Mouse (Mus musculus) liver, adult 2 months (tissue): ENCODE measurements around the gene Sgms1. TPM values are rescaled to one million over a fixed set of nuclear protein-coding genes. Genes with fewer than 3 reads are reported as not detected.

ENCODE experiments used
- DNase-seq: peaks from one replicate; pipeline ENCODE4 v3.0.0-alpha.2; 2011; ENCODE audit warnings: low read depth, low spot score; ENCODE audit errors: extremely low read depth
- H3K27ac ChIP-seq: fragments of 200-500 bp; replicated peaks from 2 replicates; pipeline ENCODE4 v1.5.1; 2012; ENCODE audit warnings: low read depth, mild to moderate bottlenecking, control low read depth, inconsistent platforms, low read length; ENCODE audit not compliant: insufficient read depth
- H3K27me3 ChIP-seq: fragments of 200-500 bp; 2 replicates; pipeline ENCODE4 v1.6.1; 2012; ENCODE audit warnings: mild to moderate bottlenecking, moderate library complexity, low read length, inconsistent platforms; ENCODE audit not compliant: control insufficient read depth, insufficient read depth
- H3K36me3 ChIP-seq: fragments of 200-500 bp; 2 replicates; pipeline ENCODE4 v1.6.1; 2012; ENCODE audit warnings: low read length, inconsistent platforms; ENCODE audit not compliant: control insufficient read depth, insufficient read depth
- H3K4me1 ChIP-seq: fragments of 200-500 bp; 2 replicates; pipeline ENCODE4 v1.6.1; 2011; ENCODE audit warnings: low read length; ENCODE audit not compliant: control insufficient read depth, insufficient read depth
- H3K4me3 ChIP-seq: fragments of 200-500 bp; 2 replicates; pipeline ENCODE4 v1.5.1; 2011; ENCODE audit warnings: low read depth, mild to moderate bottlenecking, control low read depth, low read length, moderate library complexity; ENCODE audit not compliant: insufficient read depth
- H3K79me2 ChIP-seq: fragments of 200-500 bp; 2 replicates; pipeline ENCODE4 v1.6.1; 2012; ENCODE audit warnings: inconsistent platforms, mild to moderate bottlenecking, low read length, moderate library complexity; ENCODE audit not compliant: control insufficient read depth, insufficient read depth
- H3K9ac ChIP-seq: fragments of 200-500 bp; 2 replicates; pipeline ENCODE4 v1.6.1; 2012; ENCODE audit warnings: low read depth, mild to moderate bottlenecking, control low read depth, inconsistent platforms, low read length
- CTCF ChIP-seq: fragments of 200-500 bp; IDR thresholded peaks from 2 replicates; pipeline ENCODE4 v1.5.1; 2011; ENCODE audit warnings: low read depth, low read length, control low read depth
- POLR2A ChIP-seq: fragments of 200-500 bp; IDR thresholded peaks from 2 replicates; pipeline ENCODE4 v1.6.1; 2011; ENCODE audit warnings: low read length, control low read depth; ENCODE audit not compliant: insufficient read depth; ENCODE audit errors: extremely low read depth
- WGBS: fragments of 180-500 bp; shearing (Covaris S2); methylation state at CpG from one replicate; pipeline ENCODE4 v1.1.7; 2018; 5-methylcytosine and 5-hydroxymethylcytosine counted together
- polyA plus RNA-seq: library from polyadenylated mRNA; depleted of rRNA; stranded (reverse); fragments of >200 nt; gene quantifications from 2 replicates; pipeline ENCODE4 v1.2.3, GENCODE M21; 2012
- total RNA-seq: library from RNA; depleted of rRNA; stranded (reverse); fragments of >200 nt; gene quantifications from 2 replicates; pipeline ENCODE4 v1.2.3, GENCODE M21; 2014

Sgms1 gene
- total and polyA plus RNA-seq, 2 experiments = 6.5 to 26.7 TPM

GRCm38 (mm10) chr19:32304008-32304873, 85.3 kb downstream of the Sgms1 start:
- H3K4me3 ChIP-seq = no peak overlapping the region
- H3K36me3 ChIP-seq = no peaks in the 10 kb centered on the region
- WGBS = 75% methylated on average over 9 of the region's 9 CpGs
- DNase-seq = no peak
- no peak for TF ChIP-seq CTCF
- no peak for TF ChIP-seq POLR2A
- H3K27me3 ChIP-seq = no peaks in the 10 kb centered on the region
- H3K79me2 ChIP-seq = peaks cover 14% of the 10 kb centered on the region; the same call in 1 of the 2 replicates
- H3K4me1 ChIP-seq = peaks cover 10% of the 10 kb centered on the region
- peak overlapping the region; percentile 77 for H3K27ac ChIP-seq
- no peak overlapping the region for H3K9ac ChIP-seq

GRCm38 (mm10) chr19:32302835-32303381, 86.6 kb downstream of the Sgms1 start:
- DNase-seq = no peak
- H3K79me2 ChIP-seq = peaks cover 14% of the 10 kb centered on the region; the same call in 1 of the 2 replicates
- H3K4me3 ChIP-seq = no peak overlapping the region
- H3K36me3 ChIP-seq = no peaks in the 10 kb centered on the region
- no peaks in the 10 kb centered on the region for H3K27me3 ChIP-seq
- no peak for TF ChIP-seq POLR2A
- TF ChIP-seq CTCF = no peak
- 80% methylated on average over 5 of the region's 5 CpGs for WGBS
- peak overlapping the region; percentile 41 for H3K27ac ChIP-seq
- peaks cover 6% of the 10 kb centered on the region for H3K4me1 ChIP-seq
- H3K9ac ChIP-seq = no peak overlapping the region

GRCm38 (mm10) chr19:32301568-32301967, 87.9 kb downstream of the Sgms1 start:
- DNase-seq = no peak
- Histone ChIP-seq H3K4me3 (no peak overlapping the region), H3K36me3 (no peaks in the 10 kb centered on the region), H3K27ac (no peak overlapping the region), H3K9ac (no peak overlapping the region), H3K4me1 (peaks cover 7% of the 10 kb centered on the region; the same call in 1 of the 2 replicates), H3K27me3 (no peaks in the 10 kb centered on the region), H3K79me2 (peaks cover 14% of the 10 kb centered on the region; the same call in 1 of the 2 replicates)
- 83% methylated on average over 3 of the region's 3 CpGs for WGBS
- TF ChIP-seq POLR2A (no peak), CTCF (no peak)

- Histone ChIP-seq H3K4me3 (no peak overlapping the region), H3K36me3 (no peaks in the 10 kb centered on the region), H3K9ac (no peak overlapping the region), H3K79me2 (peaks cover 14% of the 10 kb centered on the region; the same call in 1 of the 2 replicates), H3K4me1 (peaks cover 7% of the 10 kb centered on the region; the same call in 1 of the 2 replicates), H3K27me3 (no peaks in the 10 kb centered on the region), H3K27ac (no peak overlapping the region)
- TF ChIP-seq POLR2A (no peak), CTCF (no peak)
- 55% methylated on average over 7 of the region's 7 CpGs for WGBS
- DNase-seq = no peak
Measured at GRCm38 (mm10) chr19:32298221-32298620, 91.3 kb downstream of the Sgms1 start.

GRCm38 (mm10) chr19:32296863-32297262, 92.7 kb downstream of the Sgms1 start:
- H3K4me1 ChIP-seq = peaks cover 9% of the 10 kb centered on the region
- TF ChIP-seq POLR2A (no peak), CTCF (no peak)
- DNase-seq = no peak
- H3K4me3 ChIP-seq = no peak overlapping the region
- H3K27me3 ChIP-seq = no peaks in the 10 kb centered on the region
- H3K79me2 ChIP-seq = peaks cover 8% of the 10 kb centered on the region; the same call in 1 of the 2 replicates
- H3K36me3 ChIP-seq = no peaks in the 10 kb centered on the region
- WGBS = 73% methylated on average over 7 of the region's 7 CpGs
- no peak overlapping the region for H3K9ac ChIP-seq
- H3K27ac ChIP-seq = no peak overlapping the region

- Histone ChIP-seq H3K4me3 (no peak overlapping the region), H3K9ac (no peak overlapping the region), H3K27me3 (no peaks in the 10 kb centered on the region), H3K36me3 (no peaks in the 10 kb centered on the region), H3K79me2 (peaks cover 8% of the 10 kb centered on the region; the same call in 1 of the 2 replicates), H3K27ac (no peak overlapping the region), H3K4me1 (peaks cover 9% of the 10 kb centered on the region)
- 88% methylated on average over 7 of the region's 7 CpGs for WGBS
- TF ChIP-seq CTCF = no peak
- no peak for TF ChIP-seq POLR2A
- DNase-seq = no peak
Measured at GRCm38 (mm10) chr19:32295581-32295980, 93.9 kb downstream of the Sgms1 start.
